Mouse (Mus musculus): ENCODE measurements around the gene Olfr1423.

- TF ChIP-seq GATA1 (IDR thresholded peaks at IDR 0.05; ENCODE audit: low read length) (no peak), TAL1 (IDR thresholded peaks at IDR 0.05; ENCODE audit: low read length) (no peak)
Observed at GRCm38 (mm10) chr19:12043163-12043562, 2.0 kb upstream of the Olfr1423 start.

All from erythroblast, embryonic 14.5 days (primary cell).